Mouse (Mus musculus): ENCODE data around the gene Kcng1. TPM values are rescaled to one million over a fixed set of nuclear protein-coding genes. Genes with fewer than 3 reads are reported as not detected.

The Kcng1 gene
- not detected in 2 replicates for polyA plus RNA-seq (2012; ENCODE audit: insufficient read depth, insufficient read length, missing spikeins)

DNA sequence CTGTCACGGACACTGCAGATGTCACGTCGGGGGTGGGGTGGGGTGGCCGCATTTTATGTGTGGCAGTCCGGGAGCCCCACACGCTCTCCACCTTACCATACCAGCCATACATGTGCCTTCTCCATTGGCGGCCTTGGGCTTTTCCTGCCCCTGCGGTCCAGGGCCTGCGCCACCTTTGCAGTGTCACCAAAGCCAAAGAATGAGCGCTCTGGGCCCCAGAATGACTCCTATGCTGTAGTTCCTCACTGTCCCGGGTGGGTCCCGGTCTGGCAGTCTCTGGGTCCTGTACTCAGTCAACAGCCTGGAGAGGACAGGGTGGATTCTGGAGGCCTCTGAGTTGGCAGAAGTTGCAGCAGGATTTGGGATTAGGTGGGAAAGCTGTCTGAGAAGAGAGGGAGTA, at the start of gene Kcng1:
Gene Kcng1 (minus strand): TSS at position 155 of the 400 bp plus-strand sequence.
- TF ChIP-seq POLR2A (IDR thresholded peaks at IDR 0.05; ENCODE audit: borderline replicate concordance, low read depth, low read length) (no peak), CTCF (IDR thresholded peaks at IDR 0.05; ENCODE audit: low read depth, low read length) (no peak)
- Histone ChIP-seq H3K4me3 (ENCODE audit: insufficient read depth, low read length) (peak within 1 kb of the TSS; percentile 19; the same call in 1 of the 2 replicates), H3K27ac (ENCODE audit: insufficient read depth, low read depth, low read length) (no peak within 1 kb of the TSS), H3K4me1 (ENCODE audit: control insufficient read depth, insufficient read depth, low read length) (no peaks in the 10 kb centered on the region)

GRCm38 (mm10) chr2:168330421-168331070, 49.0 kb upstream of the Kcng1 start:
- TF ChIP-seq POLR2A (IDR thresholded peaks at IDR 0.05; ENCODE audit: borderline replicate concordance, low read depth, low read length): no peak
- Histone ChIP-seq H3K4me3 (ENCODE audit: insufficient read depth, low read length) (no peak overlapping the region), H3K4me1 (ENCODE audit: control insufficient read depth, insufficient read depth, low read length) (no peaks in the 10 kb centered on the region), H3K27ac (ENCODE audit: insufficient read depth, low read depth, low read length) (no peak overlapping the region)

GRCm38 (mm10) chr2:168321716-168322374, 40.3 kb upstream of the Kcng1 start:
- Histone ChIP-seq H3K27ac (ENCODE audit: insufficient read depth, low read depth, low read length) (no peak overlapping the region), H3K4me1 (ENCODE audit: control insufficient read depth, insufficient read depth, low read length) (no peaks in the 10 kb centered on the region), H3K4me3 (ENCODE audit: insufficient read depth, low read length) (no peak overlapping the region)
- TF ChIP-seq CTCF (IDR thresholded peaks at IDR 0.05; ENCODE audit: low read depth, low read length) (no peak), POLR2A (IDR thresholded peaks at IDR 0.05; ENCODE audit: borderline replicate concordance, low read depth, low read length) (no peak)

DNA sequence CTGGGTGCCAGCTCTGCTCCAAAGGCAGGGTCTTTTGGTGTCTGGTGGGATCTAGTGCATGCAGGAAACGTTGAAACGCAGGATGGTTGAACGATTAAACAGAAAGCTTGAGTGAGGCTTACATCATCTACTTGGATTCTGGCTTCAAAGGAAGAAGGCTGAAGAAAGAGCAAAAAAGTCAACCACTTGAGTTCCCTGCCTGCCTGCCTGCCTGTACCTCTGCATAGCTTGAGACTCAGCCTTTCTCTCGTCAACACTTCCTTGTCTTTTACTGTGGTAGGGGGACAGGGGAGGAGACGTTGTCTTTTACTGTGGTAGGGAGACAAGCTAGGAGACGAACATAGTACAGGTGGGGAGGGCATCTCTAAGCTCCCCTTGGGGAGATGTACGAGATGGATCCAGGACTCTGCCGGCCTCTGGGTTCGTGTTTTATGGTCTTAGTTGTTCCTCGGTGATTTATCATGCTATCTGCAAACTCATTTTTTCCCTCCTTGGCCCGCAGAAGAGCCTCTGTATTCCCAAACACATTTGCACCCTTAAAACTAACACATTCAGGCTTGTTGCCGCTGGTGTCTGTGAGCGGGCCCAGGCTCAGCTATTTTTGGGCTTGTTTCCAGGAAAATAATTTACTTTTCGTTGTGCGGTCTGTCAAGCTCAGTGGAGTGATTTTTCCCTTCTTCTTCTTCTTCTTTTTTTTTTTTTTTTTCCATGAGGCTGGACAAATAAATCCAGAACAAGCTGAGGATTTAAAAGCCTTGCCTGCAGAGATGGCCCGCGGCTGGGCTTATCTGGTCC, 39.0 kb upstream of the Kcng1 start:
- Histone ChIP-seq H3K4me3 (ENCODE audit: insufficient read depth, low read length) (no peak overlapping the region), H3K27ac (ENCODE audit: insufficient read depth, low read depth, low read length) (no peak overlapping the region)

GRCm38 (mm10) chr2:168314646-168315446, 33.3 kb upstream of the Kcng1 start:
- TF ChIP-seq CTCF (IDR thresholded peaks at IDR 0.05; ENCODE audit: low read depth, low read length) (no peak), POLR2A (IDR thresholded peaks at IDR 0.05; ENCODE audit: borderline replicate concordance, low read depth, low read length) (no peak)
- Histone ChIP-seq H3K27ac (ENCODE audit: insufficient read depth, low read depth, low read length) (no peak overlapping the region), H3K4me1 (ENCODE audit: control insufficient read depth, insufficient read depth, low read length) (peaks cover 3% of the 10 kb centered on the region; the same call in 1 of the 2 replicates), H3K4me3 (ENCODE audit: insufficient read depth, low read length) (no peak overlapping the region)

More for the DNA sequence above, 39.0 kb upstream of the Kcng1 start:
- TF ChIP-seq CTCF (IDR thresholded peaks at IDR 0.05; ENCODE audit: low read depth, low read length) (no peak), POLR2A (IDR thresholded peaks at IDR 0.05; ENCODE audit: borderline replicate concordance, low read depth, low read length) (no peak)
- H3K4me1 ChIP-seq (ENCODE audit: control insufficient read depth, insufficient read depth, low read length): no peaks in the 10 kb centered on the region

DNA sequence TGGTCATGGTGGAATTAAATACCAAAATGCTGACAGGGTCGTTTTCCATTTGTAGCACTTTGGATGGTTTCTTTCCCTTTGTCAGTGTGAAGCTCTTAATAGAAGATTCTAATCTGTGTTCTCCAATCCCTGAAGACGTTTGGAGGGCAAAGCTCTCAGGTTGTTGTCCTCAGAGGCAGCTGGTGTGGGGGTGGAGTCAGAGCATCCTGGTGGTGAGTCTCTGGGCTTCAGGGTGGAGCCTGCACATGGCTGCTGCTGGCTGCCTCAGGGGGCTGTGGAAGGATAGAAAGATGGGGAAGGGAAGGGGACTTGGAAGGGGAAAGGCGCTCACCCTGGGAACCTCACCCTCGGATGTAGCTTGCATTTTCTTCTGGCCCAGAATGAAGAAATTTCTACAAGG, 31.0 kb upstream of the Kcng1 start:
- Histone ChIP-seq H3K4me1 (ENCODE audit: control insufficient read depth, insufficient read depth, low read length) (peaks cover 3% of the 10 kb centered on the region; the same call in 1 of the 2 replicates), H3K27ac (ENCODE audit: insufficient read depth, low read depth, low read length) (no peak overlapping the region), H3K4me3 (ENCODE audit: insufficient read depth, low read length) (no peak overlapping the region)
- TF ChIP-seq CTCF (IDR thresholded peaks at IDR 0.05; ENCODE audit: low read depth, low read length): no peak
- no peak for TF ChIP-seq POLR2A (IDR thresholded peaks at IDR 0.05; ENCODE audit: borderline replicate concordance, low read depth, low read length)

DNA sequence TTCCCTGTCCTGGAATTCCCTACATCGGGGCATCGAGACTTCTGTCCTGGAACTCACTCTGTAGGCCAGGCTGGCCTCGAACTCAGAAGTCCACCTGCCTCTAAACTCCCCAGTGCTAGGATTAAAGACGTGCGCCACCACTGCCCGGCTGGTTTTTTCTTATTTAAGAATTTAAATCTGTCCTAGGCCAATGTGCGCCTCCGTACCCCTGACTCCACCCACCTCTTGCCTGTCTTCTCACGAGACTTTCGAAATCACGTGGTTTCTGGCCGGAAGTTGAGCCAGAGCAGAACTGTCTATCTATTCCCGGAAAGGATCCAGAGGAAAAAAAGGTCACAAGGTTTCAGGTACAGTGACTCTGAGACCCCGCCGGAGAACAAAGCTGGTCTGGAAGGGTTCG, 29.5 kb upstream of the Kcng1 start:
- Histone ChIP-seq H3K4me3 (ENCODE audit: insufficient read depth, low read length) (no peak overlapping the region), H3K4me1 (ENCODE audit: control insufficient read depth, insufficient read depth, low read length) (peaks cover 3% of the 10 kb centered on the region; the same call in 1 of the 2 replicates), H3K27ac (ENCODE audit: insufficient read depth, low read depth, low read length) (no peak overlapping the region)
- no peak for TF ChIP-seq POLR2A (IDR thresholded peaks at IDR 0.05; ENCODE audit: borderline replicate concordance, low read depth, low read length)
- no peak for TF ChIP-seq CTCF (IDR thresholded peaks at IDR 0.05; ENCODE audit: low read depth, low read length)

DNA sequence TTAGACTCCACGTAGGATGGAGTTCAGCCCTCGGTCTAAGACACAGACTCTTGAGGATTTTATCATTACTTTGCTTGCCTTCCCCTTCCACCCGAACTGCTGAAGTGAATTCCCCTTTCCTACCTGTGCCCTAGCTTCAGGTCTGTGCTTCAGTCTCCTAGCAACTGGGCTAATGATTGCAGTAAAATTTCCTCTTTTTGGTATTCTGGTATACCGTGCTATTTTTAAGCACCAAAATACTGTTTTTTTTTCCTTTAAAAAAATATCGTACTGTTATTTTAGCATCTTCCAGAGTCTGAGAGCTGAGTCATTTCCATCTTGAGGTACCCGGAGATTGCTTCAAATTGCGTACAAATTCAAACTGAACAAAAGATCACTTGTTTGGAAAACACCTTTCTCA, 27.4 kb upstream of the Kcng1 start:
- no peak overlapping the region for H3K4me3 ChIP-seq (ENCODE audit: insufficient read depth, low read length)

GRCm38 (mm10) chr2:168299650-168300049, 18.1 kb upstream of the Kcng1 start:
- TF ChIP-seq POLR2A (IDR thresholded peaks at IDR 0.05; ENCODE audit: borderline replicate concordance, low read depth, low read length): no peak
- no peak for TF ChIP-seq CTCF (IDR thresholded peaks at IDR 0.05; ENCODE audit: low read depth, low read length)
- Histone ChIP-seq H3K27ac (ENCODE audit: insufficient read depth, low read depth, low read length) (no peak overlapping the region), H3K4me3 (ENCODE audit: insufficient read depth, low read length) (no peak overlapping the region), H3K4me1 (ENCODE audit: control insufficient read depth, insufficient read depth, low read length) (no peaks in the 10 kb centered on the region)

More for the DNA sequence above, 27.4 kb upstream of the Kcng1 start:
- Histone ChIP-seq H3K27ac (ENCODE audit: insufficient read depth, low read depth, low read length) (no peak overlapping the region), H3K4me1 (ENCODE audit: control insufficient read depth, insufficient read depth, low read length) (peaks cover 3% of the 10 kb centered on the region; the same call in 1 of the 2 replicates)
- TF ChIP-seq CTCF (IDR thresholded peaks at IDR 0.05; ENCODE audit: low read depth, low read length) (no peak), POLR2A (IDR thresholded peaks at IDR 0.05; ENCODE audit: borderline replicate concordance, low read depth, low read length) (no peak)

Measured in bone marrow macrophage, adult 2 months (primary cell).